Mouse (Mus musculus) liver (tissue): Measurements from ENCODE around the gene Il6st.

Experiments used
- DNase-seq: peaks from one replicate; pipeline ENCODE4 v3.0.0-alpha.2; 2020; ENCODE audit warnings: mixed read lengths

Il6st gene

DNA sequence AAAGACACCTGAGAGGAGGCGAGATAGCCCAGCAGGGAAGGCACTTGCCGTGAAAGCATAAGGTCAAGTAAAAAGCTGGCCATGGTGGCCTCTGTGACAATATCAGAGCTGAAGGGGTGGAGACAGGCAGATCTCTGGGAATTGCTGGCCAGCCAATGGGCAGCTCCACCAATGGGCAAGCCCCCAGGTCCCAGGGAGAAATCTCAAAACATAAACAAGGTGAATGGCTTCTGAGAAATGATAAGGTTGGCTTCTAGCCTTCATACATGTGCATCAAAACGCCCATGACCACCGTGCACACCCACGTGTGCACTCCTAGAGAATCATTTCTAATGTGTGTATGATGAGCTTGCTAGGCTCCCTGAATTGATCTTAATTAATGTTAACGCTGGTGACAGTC is 68.4 kb downstream of the Il6st start:
- no peak for DNase-seq

- DNase-seq: no peak
Measured at GRCm38 (mm10) chr13:112533556-112533955, 69.7 kb downstream of the Il6st start.

DNA sequence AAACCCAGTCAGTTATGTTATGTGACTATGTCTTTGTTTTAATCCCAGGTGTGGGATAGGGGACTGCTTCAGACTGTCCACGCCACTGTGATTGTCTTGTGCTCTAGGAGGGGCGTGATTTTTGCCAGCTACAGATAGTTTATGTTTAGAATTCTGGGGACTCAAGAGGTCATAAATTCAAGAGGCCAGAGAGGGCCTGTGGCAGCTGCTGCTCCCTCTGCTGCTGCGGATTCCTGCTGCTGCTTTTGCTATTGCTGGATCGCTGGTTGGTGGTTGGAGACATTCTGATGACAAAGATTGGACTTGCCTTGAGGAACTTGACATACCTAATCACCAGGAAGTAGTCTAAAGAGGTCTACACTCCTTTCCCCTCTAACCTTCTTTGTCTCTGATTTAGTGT is 72.7 kb downstream of the Il6st start:
- DNase-seq: no peak

- no peak for DNase-seq
Measured at GRCm38 (mm10) chr13:112537065-112537464, 73.2 kb downstream of the Il6st start.

- DNase-seq: no peak
Measured at GRCm38 (mm10) chr13:112540616-112541015, 76.7 kb downstream of the Il6st start.

DNA sequence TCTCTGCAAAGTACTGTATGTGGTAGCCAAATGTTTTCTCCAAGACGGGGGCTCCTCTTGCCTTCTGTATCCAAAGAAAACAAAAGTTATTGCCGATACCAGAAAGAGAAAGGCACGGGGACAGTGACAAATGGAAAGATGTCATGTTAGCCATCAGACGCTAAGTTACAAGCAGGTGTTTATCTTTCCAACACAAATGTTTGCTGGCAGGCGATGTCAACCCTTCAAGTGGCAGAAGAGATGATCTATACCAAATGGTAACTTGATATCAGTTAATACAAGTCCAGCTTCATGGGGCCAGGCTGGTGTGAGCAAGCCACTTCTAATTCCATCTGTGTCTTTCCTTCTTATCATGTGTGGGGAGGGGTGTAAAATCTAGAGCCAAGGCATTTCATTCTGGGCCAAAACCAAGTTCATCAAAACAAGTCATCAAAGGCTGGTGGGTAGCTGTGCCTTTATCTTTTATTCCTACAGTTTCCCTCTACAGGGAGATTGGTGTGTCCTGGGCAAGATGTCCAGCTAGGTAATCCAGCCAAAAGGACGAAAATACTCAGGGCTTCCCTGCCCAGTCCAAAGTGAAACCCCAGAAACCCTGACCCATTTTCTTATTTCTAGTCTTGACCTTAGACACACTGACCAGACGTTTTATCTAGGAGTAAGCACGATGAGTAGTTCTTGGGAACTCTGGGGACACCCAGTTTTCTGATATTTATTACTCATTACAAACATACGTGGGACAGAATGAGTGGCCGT is 77.5 kb downstream of the Il6st start:
- no peak for DNase-seq

- DNase-seq: no peak
Measured at GRCm38 (mm10) chr13:112551641-112552548, 88.0 kb downstream of the Il6st start.

GRCm38 (mm10) chr13:112553304-112553703 is 89.4 kb downstream of the Il6st start:
- DNase-seq: no peak

GRCm38 (mm10) chr13:112556501-112556900 is 92.6 kb downstream of the Il6st start:
- no peak for DNase-seq
